Mouse (Mus musculus) urinary bladder, postnatal 25 days (tissue): Measurements from ENCODE around the gene Ep300.
"Not testable (repeated sequence)": the region's sequence is repeated elsewhere in the genome, so short reads cannot be mapped to it uniquely, and the experiment has no call there.

Source experiments
- DNase-seq: peaks from one replicate; pipeline ENCODE4 v3.0.0; 2022; ENCODE audit warnings: low spot score

Ep300 gene

GRCm38 (mm10) chr15:81594146-81594696 lies 9.1 kb downstream of the Ep300 start:
- DNase-seq = no peak

GRCm38 (mm10) chr15:81598742-81599141 lies 13.6 kb downstream of the Ep300 start:
- DNase-seq = not testable (repeated sequence)

- no peak for DNase-seq
Observed at GRCm38 (mm10) chr15:81605241-81605640, 20.1 kb downstream of the Ep300 start.

DNA sequence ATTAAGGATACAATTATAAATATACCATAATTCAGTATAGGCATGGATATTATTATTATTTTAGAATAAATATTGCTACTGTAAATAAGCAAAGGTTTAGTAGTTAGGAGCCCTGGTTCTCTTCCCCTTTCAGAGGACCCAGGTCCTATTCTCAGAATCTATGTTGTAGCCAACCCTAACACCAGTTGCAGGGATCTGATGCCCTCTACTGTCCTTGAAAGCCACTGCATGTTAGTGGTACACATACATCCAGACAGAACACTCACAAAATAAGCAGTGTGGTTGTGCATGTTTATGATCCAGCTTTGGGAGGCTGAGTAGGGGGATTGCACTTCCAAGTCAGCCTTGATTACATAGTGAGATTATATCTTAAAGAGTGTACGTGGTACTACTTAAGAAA lies 21.5 kb downstream of the Ep300 start:
- DNase-seq = no peak

- no peak for DNase-seq
Observed at GRCm38 (mm10) chr15:81649516-81650455, 64.6 kb downstream of the Ep300 start.

GRCm38 (mm10) chr15:81650636-81651035 lies 65.5 kb downstream of the Ep300 start:
- no peak for DNase-seq

GRCm38 (mm10) chr15:81661701-81662100 lies 76.5 kb downstream of the Ep300 start:
- DNase-seq = no peak

DNA sequence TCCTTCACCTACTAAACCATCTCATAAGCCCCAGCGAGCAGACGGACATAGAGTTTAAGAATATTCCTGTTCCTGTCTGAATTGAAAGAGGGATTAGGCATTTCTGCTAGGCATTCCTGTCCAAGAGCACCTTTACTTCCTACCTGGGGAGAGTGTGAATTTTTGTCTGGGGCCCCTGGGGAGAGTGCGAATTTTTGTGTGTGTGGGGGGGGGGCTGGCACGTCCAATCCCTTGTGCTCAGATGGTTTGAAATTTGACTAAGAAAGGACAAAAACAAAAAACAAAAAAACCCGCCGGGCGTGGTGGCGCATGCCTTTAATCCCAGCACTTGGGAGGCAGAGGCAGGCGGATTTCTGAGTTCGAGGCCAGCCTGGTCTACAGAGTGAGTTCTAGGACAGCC lies 78.1 kb downstream of the Ep300 start:
- no peak for DNase-seq

- DNase-seq = peak; percentile 79
Observed at GRCm38 (mm10) chr15:81663697-81664561, 78.8 kb downstream of the Ep300 start, which contains the start of gene L3mbtl2. L3mbtl2 (plus strand) TSS chr15:81663889.

- DNase-seq = no peak
Observed at GRCm38 (mm10) chr15:81666957-81667356, 81.8 kb downstream of the Ep300 start.

- no peak for DNase-seq
Observed at GRCm38 (mm10) chr15:81670231-81670640, 85.1 kb downstream of the Ep300 start.

GRCm38 (mm10) chr15:81676637-81677036 lies 91.5 kb downstream of the Ep300 start:
- DNase-seq = no peak

GRCm38 (mm10) chr15:81680301-81680805 lies 95.2 kb downstream of the Ep300 start:
- no peak for DNase-seq

DNA sequence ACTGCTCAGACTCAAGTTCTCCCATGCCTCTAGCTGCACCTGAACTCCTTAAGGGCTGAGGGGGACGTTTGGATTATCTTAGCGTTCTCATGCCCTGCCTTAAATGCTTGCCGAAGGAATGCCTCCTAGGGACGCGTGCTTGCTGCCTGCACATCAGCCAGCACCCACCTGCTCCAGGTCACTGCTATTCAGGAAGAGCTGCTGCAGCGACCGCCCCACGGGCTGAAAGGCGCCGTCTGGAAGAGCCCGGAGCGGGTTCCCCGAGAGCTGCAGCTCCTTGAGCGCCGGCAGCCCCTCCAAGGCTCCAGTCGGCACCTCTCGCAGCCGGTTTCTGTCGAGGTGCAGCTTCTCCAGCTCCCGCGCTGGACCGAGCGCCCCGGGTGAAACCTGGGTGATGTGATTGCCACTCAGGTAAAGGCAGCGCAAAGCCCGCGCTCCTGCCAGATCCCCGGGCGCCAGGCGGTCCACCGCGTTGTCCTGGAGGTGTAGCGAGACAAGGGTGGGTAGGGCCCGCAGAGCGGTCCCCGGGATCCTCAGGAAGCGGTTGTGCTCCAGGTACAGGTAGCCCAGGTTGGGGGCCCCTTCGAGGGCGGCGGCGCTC lies 108.3 kb downstream of the Ep300 start:
- no peak for DNase-seq

- peak; percentile 75 for DNase-seq
Observed at GRCm38 (mm10) chr15:81693967-81694881, 109.1 kb downstream of the Ep300 start.

DNA sequence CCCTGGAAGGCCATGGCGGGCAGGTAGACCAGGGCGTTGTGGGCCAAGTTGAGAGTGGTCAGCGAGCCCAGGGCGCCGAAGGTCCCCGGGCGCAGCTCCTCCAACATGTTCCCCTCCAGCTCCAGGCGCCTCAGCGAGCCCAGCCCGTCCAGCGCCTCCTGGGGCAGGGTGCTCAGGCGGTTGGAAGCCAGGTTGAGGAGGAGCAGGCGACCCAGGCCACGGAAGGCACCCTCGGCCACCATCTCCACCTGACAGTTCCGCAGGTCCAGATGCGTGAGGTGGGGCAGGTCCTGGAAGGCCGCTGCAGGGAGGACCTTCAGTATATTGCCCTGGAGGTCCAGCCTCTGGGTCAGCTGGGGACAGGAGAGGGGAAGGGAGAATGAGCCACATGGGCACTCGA lies 109.7 kb downstream of the Ep300 start:
- no peak for DNase-seq

DNA sequence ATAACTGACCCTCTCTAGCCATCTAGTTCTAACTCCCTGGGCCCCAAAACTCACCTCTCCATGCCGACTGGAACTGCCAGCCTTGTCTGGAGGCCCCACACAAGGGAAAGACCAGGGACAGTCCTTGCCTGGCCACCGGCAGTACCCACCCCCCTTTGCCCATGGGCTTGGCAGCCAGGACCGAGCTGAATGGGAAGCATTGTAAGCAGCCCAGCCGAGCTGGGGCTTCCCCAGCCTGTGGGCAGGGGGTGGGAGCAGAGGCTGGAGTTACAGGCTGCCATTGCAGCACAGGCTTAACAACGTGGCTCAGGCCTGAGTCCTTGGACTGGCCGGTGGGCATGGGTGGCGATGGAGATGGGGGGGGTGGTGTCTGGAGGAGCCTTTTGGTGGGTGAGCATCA lies 112.0 kb downstream of the Ep300 start, which contains the start of gene Chadl:
Chadl (minus strand) TSS at position 113 of the 400 bp plus-strand sequence.
- DNase-seq = no peak

GRCm38 (mm10) chr15:81697847-81698246 lies 112.7 kb downstream of the Ep300 start:
- no peak for DNase-seq

DNA sequence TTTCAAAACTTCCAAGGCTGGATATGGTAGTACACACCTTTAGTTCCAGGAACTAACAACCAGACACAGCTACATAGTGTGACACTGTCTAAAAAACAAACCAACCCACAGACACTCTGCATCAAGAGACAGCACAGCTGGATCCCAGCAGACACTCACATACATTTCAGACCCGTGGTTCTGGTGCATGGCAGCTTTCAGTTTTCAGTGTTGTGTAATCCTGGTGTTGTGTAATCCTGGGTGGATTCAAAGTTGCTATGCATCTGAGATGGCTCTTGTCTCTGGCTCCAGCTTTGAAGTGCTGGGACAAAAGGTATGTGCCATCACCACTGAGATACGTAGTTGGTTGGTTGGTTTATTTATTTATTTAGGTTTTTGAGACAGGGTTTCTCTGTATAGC lies 113.4 kb downstream of the Ep300 start:
- DNase-seq = no peak

DNA sequence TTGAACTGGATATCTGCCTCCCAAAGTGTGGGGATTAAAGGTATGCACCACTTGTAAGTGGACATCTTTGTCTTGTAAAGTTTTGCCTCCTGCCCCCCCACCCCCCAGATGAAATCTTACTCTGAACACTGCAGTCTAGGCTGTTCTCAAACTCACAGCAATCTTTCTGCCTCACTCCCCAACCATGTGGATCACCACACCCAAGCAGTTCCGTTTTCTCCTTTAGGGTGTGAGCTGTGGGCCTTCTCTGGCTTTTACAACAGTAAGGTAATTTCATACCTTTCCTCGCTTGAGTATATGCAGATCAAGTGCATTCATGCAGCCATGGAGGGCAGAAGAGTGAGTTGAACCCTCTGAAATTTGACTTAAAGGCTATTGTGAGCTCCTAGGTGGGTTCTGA lies 115.0 kb downstream of the Ep300 start:
- no peak for DNase-seq

- DNase-seq = no peak
Observed at GRCm38 (mm10) chr15:81700601-81701000, 115.5 kb downstream of the Ep300 start.
